Mouse (Mus musculus) leukemia stem cell, adult 10-12 weeks (primary cell): ENCODE data around the gene Cyp17a1. TPM values are rescaled to one million over a fixed set of nuclear protein-coding genes. Genes with fewer than 3 reads are reported as not detected.

Source experiments
- polyA plus RNA-seq: library from polyadenylated mRNA; stranded (reverse); fragments of >175 nt; gene quantifications from 2 replicates; pipeline ENCODE4 v1.2.3, GENCODE M21; 2012; ENCODE audit warnings: low replicate concordance

The Cyp17a1 gene
- polyA plus RNA-seq = 0.11 TPM in 1 of 2 replicates, not detected in the other

GRCm38 (mm10) chr19:46672766-46673418 lies at the start of gene Cyp17a1:
TSS of gene Cyp17a1 (minus strand) at chr19:46673172.

GRCm38 (mm10) chr19:46707296-46708151 lies 34.6 kb upstream of the Cyp17a1 start, which contains the start of gene As3mt:
TSS of gene As3mt (plus strand) at chr19:46707458.

GRCm38 (mm10) chr19:46689460-46690372 lies 16.7 kb upstream of the Cyp17a1 start, which contains the start of gene Borcs7:
TSS of gene Borcs7 (plus strand) at chr19:46689906.

Other genes starting within 250 kb of the Cyp17a1 start
- gene Trim8, start 171.5 kb downstream of the Cyp17a1 start, polyA plus RNA-seq = 109 and 117 TPM in 2 replicates
- 5.5 and 13.7 TPM in 2 replicates for gene Arl3, start 100.0 kb downstream of the Cyp17a1 start, polyA plus RNA-seq
- 0.54 and 1.9 TPM in 2 replicates for gene Sfxn2, start 99.8 kb downstream of the Cyp17a1 start, polyA plus RNA-seq
- 42.2 and 42.7 TPM in 2 replicates for gene Wbp1l, start 74.1 kb downstream of the Cyp17a1 start, polyA plus RNA-seq
- gene Borcs7, start 16.7 kb upstream of the Cyp17a1 start, polyA plus RNA-seq = 0.28 and 1.0 TPM in 2 replicates
- gene As3mt, start 34.3 kb upstream of the Cyp17a1 start, polyA plus RNA-seq = 0.59 and 0.98 TPM in 2 replicates
- gene Cnnm2, start 88.4 kb upstream of the Cyp17a1 start, polyA plus RNA-seq = 19.9 and 46.4 TPM in 2 replicates